Mouse (Mus musculus): Measurements from ENCODE around the gene Gale.

DNA sequence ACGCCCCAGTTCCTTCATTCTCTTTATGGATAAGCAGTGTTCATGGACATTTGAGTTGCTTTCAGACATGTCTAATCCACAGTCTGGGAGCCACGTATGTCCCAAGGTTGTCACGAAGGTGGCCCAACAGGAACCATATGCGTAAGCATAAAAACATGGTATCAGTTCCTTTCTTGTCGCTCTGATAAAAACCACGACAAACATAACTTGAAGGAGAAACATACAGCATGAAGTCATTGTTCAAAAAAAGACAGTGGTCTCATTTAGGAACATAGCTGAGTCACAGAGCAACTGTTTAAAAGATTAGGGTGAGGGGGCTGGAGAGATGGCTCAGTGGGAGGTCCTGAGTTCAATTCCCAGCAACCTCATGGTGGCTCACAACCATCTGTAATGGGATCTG is 21.3 kb upstream of the Gale start:
- TF ChIP-seq CTCF (IDR thresholded peaks at IDR 0.05; ENCODE audit: insufficient read depth, low read depth, low read length) (no peak), POLR2A (IDR thresholded peaks at IDR 0.05; ENCODE audit: insufficient read depth, low read depth, low read length) (no peak)

Measured in olfactory bulb, adult 2 months (tissue).